Mouse (Mus musculus) liver, embryonic 16.5 days (tissue): Measurements from ENCODE around the gene Dock2. TPM values are rescaled to one million over a fixed set of nuclear protein-coding genes. Genes with fewer than 3 reads are reported as not detected.

ENCODE experiments used
- ATAC-seq: fragments of 200-750 bp; cut with Nextera tagmentation; 2 replicates; pipeline ENCODE4 v1.8.0; 2017; ENCODE audit warnings: low read depth, mild to moderate bottlenecking, moderate number of reproducible peaks, moderate library complexity
- H3K27ac ChIP-seq: fragments of 300-500 bp; sonication (generic); 2 replicates; pipeline ENCODE4 v1.5.1; 2014; ENCODE audit warnings: mild to moderate bottlenecking, low read length
- H3K27me3 ChIP-seq: fragments of 300-500 bp; sonication (generic); 2 replicates; pipeline ENCODE4 v1.6.1; 2014; ENCODE audit warnings: low read depth, low read length, mixed read lengths; ENCODE audit not compliant: control insufficient read depth, insufficient read depth
- H3K36me3 ChIP-seq: fragments of 300-500 bp; sonication (generic); 2 replicates; pipeline ENCODE4 v1.6.1; 2014; ENCODE audit warnings: mild to moderate bottlenecking; ENCODE audit not compliant: control insufficient read depth, insufficient read depth
- H3K4me1 ChIP-seq: fragments of 300-500 bp; sonication (generic); 2 replicates; pipeline ENCODE4 v1.6.1; 2014; ENCODE audit warnings: low read depth, low read length, mixed read lengths; ENCODE audit not compliant: control insufficient read depth
- H3K4me2 ChIP-seq: fragments of 300-500 bp; sonication (generic); 2 replicates; pipeline ENCODE4 v1.6.1; 2014; ENCODE audit warnings: low read depth, low read length, mixed read lengths
- H3K4me3 ChIP-seq: fragments of 300-500 bp; sonication (generic); 2 replicates; pipeline ENCODE4 v1.5.1; 2014; ENCODE audit warnings: low read depth, mild to moderate bottlenecking, low read length
- H3K9ac ChIP-seq: fragments of 300-500 bp; sonication (generic); 2 replicates; pipeline ENCODE4 v1.6.1; 2014; ENCODE audit warnings: low read depth, low read length
- H3K9me3 ChIP-seq: fragments of 300-500 bp; sonication (generic); replicated peaks from 2 replicates; pipeline ENCODE4 v1.6.1; 2016; ENCODE audit warnings: low read length; ENCODE audit not compliant: control insufficient read depth
- WGBS: fragments of 180-500 bp; shearing (Covaris S2); extraction: QIAGEN DNeasy Blood & Tissue Kit; methylation state at CpG from one replicate; pipeline ENCODE4 v1.1.7; 2014; ENCODE audit not compliant: insufficient replicate concordance; 5-methylcytosine and 5-hydroxymethylcytosine counted together
- polyA plus RNA-seq: library from polyadenylated mRNA; unstranded; fragments of >200 nt; fragmentation: Nextera tagmentation; extraction: Ambion mirVana; gene quantifications from 2 replicates; pipeline ENCODE4 v1.2.1, GENCODE M21; 2015

Gene Dock2
- polyA plus RNA-seq, 1 experiment from 2014 or later: 5.3 TPM

DNA sequence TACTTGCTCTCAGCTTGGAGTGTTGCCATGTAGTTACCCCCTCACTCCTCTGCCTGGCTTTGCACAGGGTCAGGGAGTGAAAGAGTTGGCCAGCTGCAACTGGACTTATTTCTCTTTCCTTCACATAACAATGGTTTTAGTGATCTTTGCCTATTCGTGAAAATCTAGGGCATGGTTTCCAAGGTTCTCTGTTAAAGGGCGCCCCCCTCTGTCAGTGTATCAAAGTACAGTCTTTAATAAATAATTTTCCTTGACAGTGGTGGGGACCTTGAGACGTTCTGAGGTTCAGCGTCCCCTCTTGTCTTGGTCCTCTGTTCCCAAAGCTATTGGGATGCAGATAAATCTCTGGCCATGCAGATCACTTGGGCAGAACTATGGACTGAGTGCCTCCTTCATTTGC is 12.4 kb upstream of the Dock2 start:
- Histone ChIP-seq H3K9me3 (no peaks in the 10 kb centered on the region), H3K27ac (no peak overlapping the region), H3K4me2 (no peak overlapping the region), H3K9ac (no peak overlapping the region), H3K4me1 (no peaks in the 10 kb centered on the region), H3K27me3 (no peaks in the 10 kb centered on the region), H3K36me3 (no peaks in the 10 kb centered on the region), H3K4me3 (no peak overlapping the region)
- WGBS: 9% methylated on average over 4 of the region's 4 CpGs
- ATAC-seq: no peak

DNA sequence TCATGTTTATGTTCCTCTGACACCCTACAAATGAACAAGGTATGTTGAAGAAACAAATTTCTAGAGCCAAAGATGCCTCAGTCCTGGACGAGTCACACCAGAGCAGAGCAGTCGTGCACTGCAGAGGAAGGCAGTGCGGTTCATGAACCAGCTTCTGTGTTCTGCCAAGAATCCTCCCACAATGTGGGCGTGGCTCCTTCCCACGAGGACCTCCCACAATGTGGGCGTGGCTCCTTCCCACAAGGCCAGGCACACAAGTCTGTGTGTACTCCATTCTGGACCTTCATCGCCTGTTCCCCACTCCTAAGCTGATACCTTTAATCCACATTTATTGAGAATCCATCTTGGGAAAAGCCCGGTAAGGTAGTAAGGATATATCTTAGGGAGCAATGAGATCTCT is 8.2 kb upstream of the Dock2 start:
- Histone ChIP-seq H3K27me3 (no peaks in the 10 kb centered on the region), H3K4me2 (no peak overlapping the region), H3K4me1 (no peaks in the 10 kb centered on the region), H3K4me3 (no peak overlapping the region), H3K9me3 (no peaks in the 10 kb centered on the region), H3K27ac (no peak overlapping the region), H3K9ac (no peak overlapping the region), H3K36me3 (no peaks in the 10 kb centered on the region)
- ATAC-seq: no peak
- 40% methylated on average over 8 of the region's 8 CpGs for WGBS

DNA sequence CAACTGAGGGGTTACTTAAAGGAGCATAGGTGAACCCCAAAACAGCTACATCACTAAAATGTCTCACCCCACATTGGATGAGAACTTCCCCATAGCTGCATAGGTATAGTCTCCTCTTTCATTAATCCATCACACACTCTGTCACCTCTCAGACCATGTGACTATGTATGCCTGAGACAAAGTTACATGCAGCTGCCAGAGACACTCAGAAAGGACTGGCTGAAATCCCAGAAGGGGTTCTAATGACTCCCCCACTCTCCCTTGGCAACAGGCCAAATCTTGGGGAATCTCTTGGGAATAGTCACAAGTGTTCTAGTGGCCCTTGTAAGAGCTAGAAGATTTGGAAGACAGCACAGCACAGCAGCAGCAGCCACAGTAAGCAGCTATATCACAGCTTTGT is 1.2 kb upstream of the Dock2 start:
- Histone ChIP-seq H3K27me3 (no peaks in the 10 kb centered on the region), H3K9me3 (no peaks in the 10 kb centered on the region), H3K36me3 (no peaks in the 10 kb centered on the region), H3K9ac (no peak overlapping the region), H3K27ac (no peak overlapping the region), H3K4me2 (no peak overlapping the region), H3K4me3 (no peak overlapping the region), H3K4me1 (no peaks in the 10 kb centered on the region; the same call in 1 of the 2 replicates)
- ATAC-seq: no peak

DNA sequence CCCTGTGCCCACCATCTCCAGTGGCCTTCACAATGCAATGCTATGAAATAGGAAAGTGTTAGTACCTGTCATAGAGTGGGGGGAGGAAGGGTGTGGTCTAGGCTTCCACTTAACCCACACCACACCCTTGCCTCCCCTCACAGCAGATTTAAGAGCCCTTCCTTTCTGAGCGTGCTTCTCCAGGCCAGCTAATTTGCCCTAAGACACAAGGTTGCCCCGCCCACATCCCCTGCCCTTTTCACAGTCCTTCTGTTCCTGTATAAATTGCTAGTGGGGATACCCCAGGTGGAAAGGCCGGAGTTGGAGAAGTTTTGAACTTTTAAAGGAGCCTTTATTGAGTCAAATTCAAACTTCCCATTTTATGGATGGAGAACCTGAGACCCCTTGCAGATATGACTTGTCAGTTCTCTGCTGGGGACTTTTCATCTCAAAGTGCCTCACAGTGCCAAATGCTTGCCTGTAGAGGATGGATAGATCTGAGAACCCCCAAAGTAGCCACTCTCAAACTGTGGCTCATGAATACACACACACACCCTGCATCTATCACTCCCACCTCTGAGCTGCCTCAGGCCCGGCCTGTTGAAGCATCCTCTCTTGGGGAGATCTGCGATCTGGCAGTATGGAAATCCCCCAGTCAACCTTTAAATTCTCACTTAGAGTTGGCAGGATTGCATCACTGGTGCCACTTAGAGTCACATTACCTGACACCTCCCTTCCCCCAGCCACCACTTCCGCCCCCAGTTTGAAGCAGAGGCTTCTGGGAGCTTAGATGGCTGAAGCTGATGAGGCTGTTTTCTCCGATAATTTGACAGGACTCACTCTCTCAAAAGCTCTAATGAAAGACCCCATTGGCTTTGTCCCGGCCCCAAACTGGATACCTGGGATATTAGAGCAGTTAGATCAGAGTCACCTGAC is 919 bp downstream of the Dock2 start:
- no peaks in the 10 kb centered on the region for H3K9me3 ChIP-seq
- peak overlapping the region; percentile 45 for H3K4me3 ChIP-seq
- peak overlapping the region; percentile 28; the same call in 1 of the 2 replicates for H3K9ac ChIP-seq
- H3K27me3 ChIP-seq: no peaks in the 10 kb centered on the region
- peak overlapping the region; percentile 35 for H3K4me2 ChIP-seq
- no peaks in the 10 kb centered on the region; the same call in 1 of the 2 replicates for H3K4me1 ChIP-seq
- H3K27ac ChIP-seq: 0 out of 2 replicates have a peak overlapping the region, but pooled peaks have one; percentile 8
- peak; percentile 27; the same call in 1 of the 2 replicates for ATAC-seq
- H3K36me3 ChIP-seq: no peaks in the 10 kb centered on the region
- 22% methylated on average over 8 of the region's 8 CpGs for WGBS

DNA sequence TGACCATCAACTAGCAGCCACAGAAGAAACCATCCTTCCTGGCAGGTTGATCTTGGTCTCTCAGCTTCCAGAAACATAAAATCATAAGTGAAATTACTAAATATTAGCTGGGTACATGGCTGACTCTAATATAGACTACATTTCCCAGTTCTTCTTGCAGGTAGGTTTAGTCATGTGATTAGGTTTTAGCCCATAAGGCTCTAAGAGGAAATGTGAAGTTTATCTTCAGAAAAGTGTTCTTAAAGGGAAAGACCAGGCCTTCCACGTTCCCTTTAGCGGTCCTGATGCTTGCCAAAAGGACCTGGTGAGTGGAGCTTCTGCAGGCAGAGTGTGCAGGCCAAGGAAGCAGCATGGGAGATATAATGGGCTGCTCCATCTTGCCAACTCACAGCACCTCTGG is 2.9 kb downstream of the Dock2 start:
- Histone ChIP-seq H3K9me3 (no peaks in the 10 kb centered on the region), H3K4me1 (no peaks in the 10 kb centered on the region), H3K4me2 (no peak overlapping the region), H3K27ac (no peak overlapping the region), H3K27me3 (no peaks in the 10 kb centered on the region), H3K9ac (no peak overlapping the region), H3K4me3 (no peak overlapping the region), H3K36me3 (no peaks in the 10 kb centered on the region)
- WGBS: 44% methylated on average over 2 of the region's 2 CpGs
- no peak for ATAC-seq

DNA sequence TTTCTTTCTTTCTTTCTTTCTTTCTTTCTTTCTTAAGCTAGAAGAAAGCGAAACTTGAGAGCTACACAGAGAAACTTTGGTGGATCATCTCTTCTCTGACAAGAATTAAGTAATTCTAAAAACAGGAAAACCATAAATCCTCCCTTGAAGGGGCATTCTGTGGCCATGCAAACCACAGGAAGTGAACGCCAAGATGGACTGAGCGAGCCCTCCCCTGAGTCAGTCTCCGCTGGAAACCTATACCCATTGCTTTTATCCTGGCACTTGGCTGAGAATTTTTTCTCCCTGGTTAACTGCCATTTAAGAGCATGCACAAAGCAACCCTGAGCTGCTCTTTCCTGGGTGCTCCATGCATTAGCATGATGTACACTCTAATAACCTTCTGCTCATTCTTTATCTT is 3.7 kb downstream of the Dock2 start:
- no peaks in the 10 kb centered on the region for H3K4me1 ChIP-seq
- no peaks in the 10 kb centered on the region for H3K36me3 ChIP-seq
- H3K4me3 ChIP-seq: no peak overlapping the region
- no peak overlapping the region for H3K27ac ChIP-seq
- no peak overlapping the region for H3K4me2 ChIP-seq
- ATAC-seq: no peak
- no peaks in the 10 kb centered on the region for H3K27me3 ChIP-seq
- no peak overlapping the region for H3K9ac ChIP-seq
- H3K9me3 ChIP-seq: no peaks in the 10 kb centered on the region
- 38% methylated on average over 4 of the region's 4 CpGs for WGBS

DNA sequence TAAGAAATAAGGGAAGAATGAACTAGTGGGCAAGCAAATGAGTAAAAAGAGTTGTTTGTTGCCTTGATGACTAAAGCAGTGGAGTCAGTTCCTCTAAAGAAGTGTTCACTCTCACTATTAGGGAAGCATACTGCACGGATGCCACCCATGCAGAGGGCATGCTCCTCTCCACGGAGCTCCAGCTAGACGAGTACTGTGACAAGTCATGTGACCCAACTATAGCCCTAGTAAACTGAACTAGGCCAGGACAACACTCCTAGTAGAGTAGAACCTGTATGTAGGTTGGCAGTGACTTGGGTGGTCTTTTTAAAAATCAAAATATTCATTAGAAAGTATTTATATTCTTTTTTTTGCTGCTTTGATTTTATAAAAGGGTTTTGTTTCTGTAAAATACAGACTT is 5.3 kb downstream of the Dock2 start:
- no peak overlapping the region for H3K4me3 ChIP-seq
- no peaks in the 10 kb centered on the region for H3K27me3 ChIP-seq
- WGBS: 40% methylated on average over 3 of the region's 3 CpGs
- no peaks in the 10 kb centered on the region for H3K36me3 ChIP-seq
- H3K4me1 ChIP-seq: no peaks in the 10 kb centered on the region
- H3K4me2 ChIP-seq: no peak overlapping the region
- ATAC-seq: no peak
- H3K9ac ChIP-seq: no peak overlapping the region
- H3K9me3 ChIP-seq: no peaks in the 10 kb centered on the region
- no peak overlapping the region for H3K27ac ChIP-seq

DNA sequence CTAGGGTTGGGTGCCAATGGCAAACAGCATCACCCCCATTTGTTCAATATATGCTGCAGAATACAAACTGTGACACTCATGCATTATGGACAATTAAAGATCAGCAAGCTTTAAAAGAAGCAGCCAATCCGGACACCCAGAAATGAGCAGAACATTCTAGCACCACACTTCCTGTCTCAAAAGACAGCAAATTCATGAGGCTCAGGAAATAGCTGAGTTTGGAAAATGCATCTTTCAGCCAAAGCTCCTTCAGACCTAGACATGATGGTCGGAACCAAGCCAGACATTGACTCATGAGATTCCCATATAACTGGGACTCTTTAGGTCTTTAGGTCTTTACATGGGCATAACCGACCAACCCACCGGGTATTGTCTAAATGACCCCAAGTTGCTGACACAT is 6.2 kb downstream of the Dock2 start:
- Histone ChIP-seq H3K9ac (no peak overlapping the region), H3K4me3 (no peak overlapping the region), H3K4me2 (no peak overlapping the region), H3K27me3 (no peaks in the 10 kb centered on the region), H3K36me3 (no peaks in the 10 kb centered on the region), H3K27ac (no peak overlapping the region), H3K4me1 (no peaks in the 10 kb centered on the region), H3K9me3 (no peaks in the 10 kb centered on the region)
- no peak for ATAC-seq
- 66% methylated on average over 4 of the region's 4 CpGs for WGBS

DNA sequence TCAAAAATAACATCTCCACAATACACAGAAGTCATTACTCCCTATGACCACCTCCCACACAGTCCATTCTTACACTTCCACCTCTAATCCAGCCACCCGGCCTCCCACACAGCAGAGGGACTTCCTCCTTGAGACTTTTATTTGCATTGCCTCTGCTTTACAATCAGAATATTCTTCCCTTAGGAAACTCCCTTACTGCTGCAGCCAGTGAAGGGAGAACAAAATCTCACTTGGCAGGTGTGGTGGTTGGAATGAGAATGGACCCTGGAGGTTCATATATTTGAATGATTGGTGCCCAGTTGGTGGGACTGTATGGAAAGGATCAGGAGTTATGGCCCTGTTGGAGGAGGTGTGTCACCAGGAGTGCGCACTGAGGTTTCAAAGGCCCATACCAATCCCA is 7.6 kb downstream of the Dock2 start:
- Histone ChIP-seq H3K9me3 (no peaks in the 10 kb centered on the region), H3K27ac (no peak overlapping the region), H3K27me3 (no peaks in the 10 kb centered on the region), H3K4me3 (no peak overlapping the region), H3K4me1 (no peaks in the 10 kb centered on the region; the same call in 1 of the 2 replicates), H3K36me3 (no peaks in the 10 kb centered on the region), H3K9ac (no peak overlapping the region), H3K4me2 (no peak overlapping the region)
- no peak for ATAC-seq
- 69% methylated on average over 2 of the region's 2 CpGs for WGBS
